In genomic region chr6:83087205-83087925, GRCm38 (mm10) we compare ENCODE assay signal across 9 mouse cellular contexts. TPM values are rescaled to one million over a fixed set of nuclear protein-coding genes. Genes with fewer than 3 reads are reported as not detected.
DNase-seq lines count a peak whose midpoint lies in the region; ATAC-seq and TF ChIP-seq lines count a peak whose summit lies in the region.
"Had no signal": no experiment of that assay in that cellular context is flagged by ENCODE, and none has a peak within 500 bp of the region (broad histone marks: within the 10 kb centered on the region; RNA-seq: fewer than 3 reads in every experiment).

No protein-coding gene starts in this region.

- intact Hi-C loops in left cerebral cortex, postnatal 14 days (cut with DNase I) = no loop called here

- H3K4me1 ChIP-seq in liver, adult 2 months (ENCODE audit: control insufficient read depth, insufficient read depth, low read length) = no peaks in the 10 kb centered on the region
- H3K4me1 ChIP-seq in intestine, postnatal 0 days (replicated peaks; ENCODE audit: control insufficient read depth, insufficient read depth, low read length) = no peaks in the 10 kb centered on the region
- peaks cover 5% of the 10 kb centered on the region for H3K4me1 ChIP-seq in lung, postnatal 0 days (ENCODE audit: insufficient read depth, low read depth, low read length)

- peak overlapping the region; percentile 55 for H3K4me2 ChIP-seq in intestine, postnatal 0 days (replicated peaks; ENCODE audit: low read depth)
- H3K4me2 ChIP-seq in lung, postnatal 0 days (replicated peaks; ENCODE audit: low read depth, low read length) = peak overlapping the region; percentile 50

- WGBS in liver, adult 2 months = 9% methylated on average over 47 of the region's 47 CpGs
- WGBS in intestine, postnatal 0 days = 3% methylated on average over 46 of the region's 47 CpGs
- 2% methylated on average over 47 of the region's 47 CpGs for WGBS in lung, postnatal 0 days

- H3K27me3 ChIP-seq in liver, adult 2 months (ENCODE audit: control insufficient read depth, insufficient read depth, low read length) = peaks cover 5% of the 10 kb centered on the region
- H3K27me3 ChIP-seq in intestine, postnatal 0 days (replicated peaks; ENCODE audit: control insufficient read depth, insufficient read depth, low read length) = peaks cover 64% of the 10 kb centered on the region
- peaks cover 28% of the 10 kb centered on the region; the same call in 1 of the 2 replicates for H3K27me3 ChIP-seq in lung, postnatal 0 days (replicated peaks; ENCODE audit: insufficient read depth, low read length)

- no peaks in the 10 kb centered on the region for H3K9me3 ChIP-seq in intestine, postnatal 0 days (ENCODE audit: control insufficient read depth)
- H3K9me3 ChIP-seq in lung, postnatal 0 days (ENCODE audit: low read length) = no peaks in the 10 kb centered on the region

- peak overlapping the region; percentile 66 for H3K4me3 ChIP-seq in liver, adult 2 months (ENCODE audit: insufficient read depth, low read depth, low read length)
- peak overlapping the region; percentile 32 for H3K4me3 ChIP-seq in intestine, postnatal 0 days (ENCODE audit: low read depth, low read length)
- H3K4me3 ChIP-seq in lung, postnatal 0 days (ENCODE audit: low read depth, low read length) = peak overlapping the region; percentile 16

- ATAC-seq in intestine, postnatal 0 days = no peak
- ATAC-seq in lung, postnatal 0 days = no peak; the same call in 1 of the 2 replicates
- no peak for ATAC-seq in cerebellum, adult (ENCODE audit: insufficient number of reproducible peaks, low FRiP score, low TSS enrichment)

- H3K9ac ChIP-seq in liver, adult 2 months (ENCODE audit: low read depth, low read length) = peak overlapping the region; percentile 62
- no peak overlapping the region for H3K9ac ChIP-seq in intestine, postnatal 0 days (ENCODE audit: low read depth, low read length)
- no peak overlapping the region for H3K9ac ChIP-seq in lung, postnatal 0 days (replicated peaks; ENCODE audit: low read depth)

- H3K79me2 ChIP-seq in liver, adult 2 months (ENCODE audit: control insufficient read depth, insufficient read depth, low read length) = no peaks in the 10 kb centered on the region

- peak overlapping the region; percentile 40 for H3K27ac ChIP-seq in liver, adult 2 months (replicated peaks; ENCODE audit: insufficient read depth, low read depth, low read length)
- H3K27ac ChIP-seq in intestine, postnatal 0 days (ENCODE audit: low read depth, low read length) = no peak overlapping the region
- no peak overlapping the region for H3K27ac ChIP-seq in lung, postnatal 0 days (ENCODE audit: low read length)

- TF ChIP-seq CTCF in liver, adult 2 months (IDR thresholded peaks at IDR 0.05; ENCODE audit: low read depth, low read length) = no peak
- TF ChIP-seq CTCF in intestine, postnatal 0 days (IDR thresholded peaks at IDR 0.05; ENCODE audit: low read depth) = no peak
- no peak for TF ChIP-seq CTCF in lung, postnatal 0 days (IDR thresholded peaks at IDR 0.05)

- no peak for TF ChIP-seq POLR2A in liver, adult 2 months (IDR thresholded peaks at IDR 0.05; ENCODE audit: extremely low read depth, insufficient read depth, low read length)

- DNase-seq in liver, adult 2 months (ENCODE audit: extremely low read depth, low read depth, low spot score) = no peak
- no peak for DNase-seq in liver
- peak; percentile 44 for DNase-seq in gastrocnemius, postnatal 25 days
- no peak for DNase-seq in lung, postnatal 0 days (ENCODE audit: low spot score)
- no peak for DNase-seq in frontal cortex, postnatal 10 days (ENCODE audit: low spot score in 2 of 2)
- DNase-seq in left cerebral cortex, postnatal 14 days (ENCODE audit: low spot score in 2 of 2) = no peak

- H3K36me3 ChIP-seq in liver, adult 2 months (ENCODE audit: control insufficient read depth, insufficient read depth, low read length) = no peaks in the 10 kb centered on the region
- H3K36me3 ChIP-seq in intestine, postnatal 0 days (ENCODE audit: control insufficient read depth, insufficient read depth) = 0 out of 2 replicates have a peak, but pooled peaks cover 6% of the 10 kb centered on the region
- H3K36me3 ChIP-seq in lung, postnatal 0 days (ENCODE audit: insufficient read depth, low read length) = no peaks in the 10 kb centered on the region

- TF ChIP-seq EP300 in lung, postnatal 0 days (IDR thresholded peaks at IDR 0.05) = no peak

RNA-seq across cellular contexts. Expression of gene Lbx2, which starts 1.2 kb away (rescaled TPM):
- 0.65 and 0.81 TPM in 2 replicates for total RNA-seq in liver, adult 2 months (2014; rRNA removed)
- polyA plus RNA-seq in liver, adult 2 months (2012; rRNA removed) = 0.34 and 1.1 TPM in 2 replicates
- not detected for total RNA-seq in gastrocnemius, postnatal 25 days (2021)
- 0.23 TPM in 1 of 2 replicates, not detected in the other for polyA plus RNA-seq in intestine, postnatal 0 days (2015; fragmentation: Nextera tagmentation; extraction: Ambion mirVana)
- 1.9 and 3.4 TPM in 2 replicates for polyA plus RNA-seq in lung, postnatal 0 days (2015; fragmentation: Nextera tagmentation; extraction: Ambion mirVana)
- total RNA-seq in left cerebral cortex, postnatal 14 days (2021) = under 1 TPM in 1 of 2 experiments, not detected in 1; 0.46 TPM

RNA-seq across cellular contexts. Expression of gene Pcgf1, which starts 9.7 kb away (rescaled TPM):
- 4.1 and 6.1 TPM in 2 replicates for total RNA-seq in liver, adult 2 months (2014; rRNA removed)
- 7.7 and 10.8 TPM in 2 replicates for polyA plus RNA-seq in liver, adult 2 months (2012; rRNA removed)
- 1 to 10 TPM; 6.7 to 7.1 TPM for total RNA-seq in gastrocnemius, postnatal 25 days (2021)
- 13.6 and 14.4 TPM in 2 replicates for polyA plus RNA-seq in intestine, postnatal 0 days (2015; fragmentation: Nextera tagmentation; extraction: Ambion mirVana)
- polyA plus RNA-seq in lung, postnatal 0 days (2015; fragmentation: Nextera tagmentation; extraction: Ambion mirVana) = 24.3 and 26.0 TPM in 2 replicates
- 10 to 100 TPM; 21.9 to 24.3 TPM for total RNA-seq in left cerebral cortex, postnatal 14 days (2021)

RNA-seq across cellular contexts. Expression of gene Ccdc142, which starts 14.0 kb away (rescaled TPM):
- total RNA-seq in liver, adult 2 months (2014; rRNA removed) = 3.0 and 3.4 TPM in 2 replicates
- polyA plus RNA-seq in liver, adult 2 months (2012; rRNA removed) = 4.2 and 5.4 TPM in 2 replicates
- total RNA-seq in gastrocnemius, postnatal 25 days (2021) = 1 to 10 TPM in 1 of 2 experiments, under 1 TPM in 1; 0.54 to 1.7 TPM
- 0.84 and 1.3 TPM in 2 replicates for polyA plus RNA-seq in intestine, postnatal 0 days (2015; fragmentation: Nextera tagmentation; extraction: Ambion mirVana)
- polyA plus RNA-seq in lung, postnatal 0 days (2015; fragmentation: Nextera tagmentation; extraction: Ambion mirVana) = 1.2 and 1.5 TPM in 2 replicates
- 1 to 10 TPM; 3.5 to 4.9 TPM for total RNA-seq in left cerebral cortex, postnatal 14 days (2021)

RNA-seq across cellular contexts. Expression of gene Gm42688, which starts 14.1 kb away (rescaled TPM):
- total RNA-seq in liver, adult 2 months (2014; rRNA removed) = 1.4 and 1.8 TPM in 2 replicates
- 2.0 and 2.5 TPM in 2 replicates for polyA plus RNA-seq in liver, adult 2 months (2012; rRNA removed)
- 1 to 10 TPM; 1.0 TPM for total RNA-seq in gastrocnemius, postnatal 25 days (2021)
- 1.1 and 1.2 TPM in 2 replicates for polyA plus RNA-seq in intestine, postnatal 0 days (2015; fragmentation: Nextera tagmentation; extraction: Ambion mirVana)
- 1.9 TPM in 2 replicates for polyA plus RNA-seq in lung, postnatal 0 days (2015; fragmentation: Nextera tagmentation; extraction: Ambion mirVana)
- 1 to 10 TPM; 4.1 to 5.5 TPM for total RNA-seq in left cerebral cortex, postnatal 14 days (2021)

RNA-seq across cellular contexts. Expression of gene Tlx2, which starts 17.3 kb away (rescaled TPM):
- not detected in 2 replicates for total RNA-seq in liver, adult 2 months (2014; rRNA removed)
- polyA plus RNA-seq in liver, adult 2 months (2012; rRNA removed) = not detected in 2 replicates
- not detected for total RNA-seq in gastrocnemius, postnatal 25 days (2021)
- polyA plus RNA-seq in intestine, postnatal 0 days (2015; fragmentation: Nextera tagmentation; extraction: Ambion mirVana) = 7.6 and 8.4 TPM in 2 replicates
- polyA plus RNA-seq in lung, postnatal 0 days (2015; fragmentation: Nextera tagmentation; extraction: Ambion mirVana) = not detected in 2 replicates
- total RNA-seq in left cerebral cortex, postnatal 14 days (2021) = not detected
- total RNA-seq: gastrocnemius, adult 8-10 months had no signal

Comparison
In these comparisons a context has a peak if more than half of its experiments do, and no peak if none do; other contexts are left out.
1. H3K4me3 ChIP-seq: peak in every context shown above with its lines; median percentile 66 in liver, adult 2 months; 32 in intestine, postnatal 0 days; 16 in lung, postnatal 0 days.